Mouse (Mus musculus): ENCODE measurements around the gene Rad23a.

The Rad23a gene

GRCm38 (mm10) chr8:84814240-84814554 lies 26.3 kb downstream of the Rad23a start:
- no peak for DNase-seq (ENCODE audit: low read depth, low spot score)

DNA sequence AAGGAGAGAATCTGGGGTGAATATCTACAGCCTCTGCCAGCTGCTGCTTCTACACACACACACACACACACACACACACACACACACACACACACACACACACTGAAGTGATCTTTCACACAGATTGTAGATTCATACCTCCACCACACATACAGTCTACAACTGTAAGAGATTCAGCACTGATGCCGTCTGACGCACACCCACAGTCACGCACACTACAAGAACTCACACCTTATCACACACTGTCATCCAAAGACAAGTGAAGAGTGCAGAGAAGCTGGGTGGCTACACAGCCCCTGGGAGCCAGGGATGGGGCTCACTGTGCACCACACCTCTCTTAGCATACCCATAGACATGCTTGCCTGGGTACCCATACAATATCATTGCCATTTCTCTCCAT lies 26.6 kb downstream of the Rad23a start:
- no peak for DNase-seq (ENCODE audit: low read depth, low spot score)

DNA sequence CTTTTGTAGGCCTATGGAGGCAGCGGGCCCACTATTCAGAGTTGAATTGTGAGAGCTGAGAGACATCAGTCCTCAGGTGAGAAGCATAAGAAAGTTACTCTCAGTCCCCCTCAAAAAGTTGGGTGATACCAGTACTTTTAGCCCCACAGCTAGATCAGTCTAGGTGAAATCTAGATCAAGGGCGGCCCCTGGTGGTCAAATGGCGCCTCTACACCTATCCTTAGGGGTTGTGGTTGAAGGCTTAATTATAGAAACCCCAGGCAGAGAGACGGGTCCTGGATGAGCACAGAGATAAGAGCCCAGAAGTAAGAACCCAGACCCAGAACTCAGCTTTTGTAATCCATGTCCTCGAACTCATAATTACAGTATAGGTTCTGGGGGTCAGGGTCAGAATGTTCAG lies 27.4 kb downstream of the Rad23a start:
- DNase-seq (ENCODE audit: low read depth, low spot score), result no peak

DNA sequence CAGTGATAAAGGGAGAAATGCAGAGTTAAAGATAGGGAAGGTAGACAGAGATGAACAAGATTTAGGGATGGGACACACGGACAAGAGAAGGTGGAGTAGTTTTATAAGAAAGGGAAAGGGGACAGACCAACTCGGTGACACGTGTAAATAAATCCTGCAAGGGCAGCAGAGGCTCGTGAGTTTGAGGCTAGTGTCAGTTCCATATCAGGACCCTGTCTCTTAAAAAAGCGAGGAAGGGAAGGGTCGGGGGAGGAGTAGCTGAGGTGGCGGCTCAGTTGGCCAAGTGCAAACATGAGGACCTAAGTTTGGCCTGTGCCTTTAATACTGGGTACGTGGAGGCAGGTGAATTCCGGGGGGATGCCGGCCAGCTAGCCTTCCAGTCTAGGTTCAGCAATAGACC lies 29.2 kb downstream of the Rad23a start:
- no peak for DNase-seq (ENCODE audit: low read depth, low spot score)

- DNase-seq (ENCODE audit: low read depth, low spot score), result no peak
These were observed 29.6 kb downstream of the Rad23a start for GRCm38 (mm10) chr8:84810896-84811295.

DNA sequence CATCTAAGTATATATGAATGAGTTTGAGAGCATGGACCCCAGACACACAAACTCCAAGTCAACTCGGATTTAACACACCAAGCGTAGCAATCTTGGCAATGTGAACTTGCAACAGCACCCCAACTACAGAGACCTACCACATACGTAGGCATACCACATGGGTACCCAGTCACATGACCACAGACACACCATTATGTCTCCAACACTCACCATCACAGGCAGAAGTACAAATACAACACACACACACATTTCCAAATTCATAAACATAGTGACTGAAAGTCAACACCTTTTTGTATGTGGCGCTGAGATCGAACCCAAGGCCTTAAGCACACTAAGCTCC lies 30.6 kb downstream of the Rad23a start:
- DNase-seq (ENCODE audit: low read depth, low spot score), result no peak

DNA sequence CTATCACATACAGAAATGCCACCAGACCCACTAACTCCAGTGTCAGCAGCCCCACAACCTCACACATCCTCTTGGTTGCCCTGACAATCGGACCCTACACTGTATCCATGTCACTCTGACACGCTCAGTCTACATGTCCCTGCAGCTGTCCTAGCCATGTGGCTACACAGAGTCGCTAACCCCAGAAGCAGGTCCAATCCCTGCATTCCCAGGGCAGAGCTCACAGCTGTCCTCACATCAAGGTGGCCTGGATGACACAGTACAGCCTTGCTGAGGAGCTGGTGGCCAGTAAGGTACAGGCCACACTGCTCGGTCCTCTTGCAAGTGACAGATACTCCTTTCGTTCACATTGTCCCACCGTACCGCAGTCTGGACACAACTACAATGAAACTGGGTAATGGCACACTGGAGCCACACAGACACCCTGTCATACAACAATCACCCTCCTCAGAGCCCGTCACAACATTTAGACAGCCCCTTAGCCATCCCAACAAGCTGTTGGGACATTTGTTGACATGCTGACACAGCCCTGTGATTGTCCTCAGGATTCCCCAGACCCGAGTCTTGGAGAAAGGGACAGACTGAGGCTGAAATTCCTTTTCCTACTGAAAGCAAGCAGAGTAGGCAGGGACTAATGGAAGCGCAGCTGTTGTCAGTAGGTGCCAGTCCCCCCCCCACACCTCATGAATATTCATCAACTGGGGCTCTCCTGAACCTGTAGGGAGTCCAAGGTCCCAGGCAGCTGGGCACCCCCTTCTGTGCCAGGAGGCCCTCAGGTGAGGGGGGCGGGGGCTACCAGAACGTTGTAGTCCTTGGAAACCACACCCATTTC lies 31.1 kb downstream of the Rad23a start:
- DNase-seq (ENCODE audit: low read depth, low spot score), result no peak

GRCm38 (mm10) chr8:84806031-84806430 lies 34.4 kb downstream of the Rad23a start:
- DNase-seq (ENCODE audit: low read depth, low spot score), result no peak

DNA sequence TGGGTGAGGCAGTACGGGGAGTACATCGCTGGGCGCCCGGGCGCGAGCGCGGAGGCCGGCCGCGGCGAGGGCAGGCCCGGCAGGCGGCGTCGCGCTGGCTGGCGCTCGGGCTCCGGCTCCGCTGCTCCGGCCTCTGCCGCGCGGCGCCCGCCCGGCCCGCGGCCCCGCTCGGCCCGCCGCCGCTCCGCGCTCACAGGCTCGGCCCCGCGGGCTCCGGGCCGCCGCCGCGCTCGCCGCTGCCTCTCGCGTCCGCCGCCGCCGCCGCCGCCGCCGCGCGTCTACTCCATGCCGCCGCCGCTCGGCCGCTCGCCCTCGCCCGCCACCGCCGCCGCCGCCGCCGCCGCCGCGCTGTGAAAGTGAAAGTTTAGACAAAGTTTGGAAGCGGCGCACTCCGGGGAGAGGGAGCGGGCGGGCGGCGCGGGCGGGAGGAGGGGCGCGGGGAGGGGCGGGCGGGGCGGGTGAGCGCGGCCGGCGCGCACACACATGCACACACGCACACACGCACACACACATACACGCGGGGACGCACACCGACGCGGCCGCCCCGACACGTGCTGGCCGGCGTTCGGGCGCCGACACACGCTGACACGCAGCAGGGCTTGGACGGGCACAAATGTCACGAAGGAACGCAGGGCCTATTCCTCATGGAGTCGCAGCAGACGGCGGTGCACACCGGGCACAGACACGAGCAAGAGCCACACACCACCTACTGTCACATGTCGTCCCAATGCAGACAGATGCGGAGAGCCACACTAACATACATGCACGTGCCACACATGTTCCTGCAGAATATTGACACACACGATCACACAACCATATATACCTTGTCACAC lies 40.2 kb downstream of the Rad23a start, which contains the start of gene Nfix:
Gene Nfix (minus strand): TSS at position 346 of the 833 bp plus-strand sequence.
- DNase-seq (ENCODE audit: low read depth, low spot score), result no peak

DNA sequence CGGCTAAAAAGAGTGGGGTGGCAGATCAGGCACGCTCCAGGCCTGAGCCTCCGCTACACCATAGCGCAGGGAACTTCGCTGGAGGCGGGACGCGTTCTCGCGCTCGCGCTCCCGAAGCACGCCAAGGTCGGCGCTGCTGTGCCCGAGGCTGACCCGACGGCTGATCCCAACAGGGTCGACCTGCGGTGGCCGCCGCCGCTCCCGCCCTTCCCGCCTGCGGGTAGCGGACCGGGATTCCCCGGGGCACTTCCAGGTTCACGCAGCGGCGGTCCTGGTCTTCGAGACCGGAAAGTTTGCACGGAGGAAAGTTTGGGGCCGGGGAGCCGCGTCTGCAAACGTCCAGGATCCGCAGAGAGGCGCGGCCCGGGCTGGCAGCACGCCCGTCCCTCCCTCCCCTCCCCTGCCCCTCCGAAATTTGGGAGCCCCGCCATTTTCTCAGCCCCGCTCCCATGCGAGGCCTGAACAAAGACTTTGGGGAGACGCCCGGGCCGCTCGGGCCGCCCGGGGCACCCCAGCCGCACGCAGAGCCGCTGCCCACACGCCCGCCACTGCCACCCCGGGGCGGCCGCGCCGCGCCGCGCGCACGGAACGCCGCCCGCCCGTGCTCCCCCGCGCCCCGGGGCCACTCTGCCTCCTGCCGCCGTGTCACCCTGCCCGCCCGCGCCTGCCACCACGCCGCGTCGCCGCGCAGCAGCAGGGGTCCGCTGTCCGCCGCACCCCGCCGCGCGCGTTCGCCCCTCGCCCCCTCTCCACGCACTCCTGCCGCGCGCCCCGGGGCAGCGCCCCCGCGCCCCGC lies 41.1 kb downstream of the Rad23a start:
- no peak for DNase-seq (ENCODE audit: low read depth, low spot score)

DNA sequence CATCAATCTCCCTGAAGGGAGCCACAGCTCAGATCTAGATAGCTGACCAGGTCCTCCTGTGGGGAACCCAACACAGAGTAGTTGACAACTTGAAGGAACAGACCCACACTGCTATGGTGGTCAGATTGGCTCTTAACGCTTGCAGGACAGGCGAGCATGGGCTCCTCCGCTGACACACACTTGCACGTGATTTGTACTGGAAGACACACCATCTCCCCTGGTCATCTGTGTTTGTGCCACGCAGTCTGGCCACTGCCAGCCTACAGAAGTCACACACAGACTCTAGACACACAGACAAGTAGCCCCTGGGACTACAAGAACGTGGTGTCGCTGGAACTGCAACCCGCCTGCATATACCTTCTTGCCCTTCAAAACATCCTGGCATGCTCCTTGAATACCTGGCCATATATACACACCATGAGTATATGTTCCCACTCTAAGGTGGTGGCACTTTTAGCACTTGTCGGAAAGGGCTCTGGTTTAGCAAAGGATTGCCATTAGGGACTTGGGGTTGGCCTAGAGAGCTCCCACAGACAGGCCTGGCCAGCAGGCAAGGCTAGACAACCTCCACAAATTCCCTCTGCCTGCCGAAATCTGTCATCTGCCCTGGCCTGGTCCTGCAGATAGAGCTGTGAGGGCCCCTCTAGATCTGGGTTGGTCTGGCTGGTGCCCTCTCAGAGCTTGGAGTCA lies 41.9 kb downstream of the Rad23a start:
- no peak for DNase-seq (ENCODE audit: low read depth, low spot score)

DNA sequence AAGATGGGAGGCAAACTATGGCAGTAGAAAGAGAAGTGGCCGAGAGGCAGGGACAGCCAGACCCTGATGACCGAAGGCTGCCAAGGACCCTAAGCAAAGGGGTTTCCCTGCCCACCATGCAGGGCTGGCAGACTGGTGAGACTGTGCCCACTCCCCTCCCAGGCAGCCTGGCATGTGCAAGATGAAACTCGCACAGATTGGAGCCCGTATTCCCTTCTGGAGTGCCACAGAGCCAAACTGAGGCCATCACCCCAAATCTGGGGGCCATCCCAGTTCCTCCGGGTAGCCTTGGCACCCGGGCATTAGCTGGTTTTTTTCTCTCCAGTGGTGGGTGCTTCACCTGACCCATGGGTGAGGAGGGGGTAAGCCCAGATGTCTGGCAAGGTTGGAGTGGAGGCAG lies 42.5 kb downstream of the Rad23a start:
- no peak for DNase-seq (ENCODE audit: low read depth, low spot score)

DNA sequence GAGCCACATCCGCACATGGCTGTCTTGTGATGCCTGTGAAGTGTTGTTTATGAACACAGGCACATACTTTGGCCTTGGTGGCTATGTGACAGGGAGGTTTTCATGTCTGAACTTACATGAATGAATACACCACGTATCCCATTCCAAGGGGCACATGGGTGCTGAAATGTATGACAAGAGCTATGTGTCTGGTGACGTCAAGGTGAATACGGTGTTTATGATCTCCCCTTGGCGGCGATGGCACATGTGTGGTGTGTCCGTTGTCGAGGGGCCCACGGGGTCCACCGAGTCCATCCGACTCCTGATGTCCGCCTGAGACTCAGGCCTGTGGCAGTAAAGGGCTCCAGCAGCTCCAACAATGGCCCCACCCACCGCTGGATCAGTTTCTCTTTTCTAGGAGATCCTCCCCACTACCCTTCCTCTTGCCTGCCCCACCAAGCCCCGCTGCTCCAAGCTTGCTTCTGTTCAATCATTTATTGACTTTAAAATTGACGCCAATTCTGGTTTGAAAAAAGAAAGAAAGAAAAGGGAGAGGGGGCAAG lies 43.1 kb downstream of the Rad23a start:
- DNase-seq (ENCODE audit: low read depth, low spot score), result no peak

DNA sequence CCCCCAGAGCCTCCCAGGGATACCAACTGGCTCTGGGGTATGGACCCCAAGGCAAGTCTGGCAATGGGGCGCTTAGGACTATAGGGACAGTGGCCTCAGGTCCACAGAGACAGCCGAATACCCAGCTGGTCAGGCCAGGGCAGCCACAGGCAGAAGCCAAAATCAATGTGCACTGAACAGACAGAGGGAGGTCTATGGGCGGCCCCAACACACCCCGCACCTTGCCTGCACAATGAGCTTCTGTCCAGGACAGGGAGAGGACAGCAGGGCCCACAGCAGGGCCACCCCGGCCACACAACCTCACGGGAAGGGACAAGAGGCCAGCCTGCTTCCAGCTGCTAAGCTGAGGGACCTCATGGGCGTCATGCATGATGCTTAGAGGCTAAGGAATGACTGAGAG lies 46.0 kb downstream of the Rad23a start:
- no peak for DNase-seq (ENCODE audit: low read depth, low spot score)

DNA sequence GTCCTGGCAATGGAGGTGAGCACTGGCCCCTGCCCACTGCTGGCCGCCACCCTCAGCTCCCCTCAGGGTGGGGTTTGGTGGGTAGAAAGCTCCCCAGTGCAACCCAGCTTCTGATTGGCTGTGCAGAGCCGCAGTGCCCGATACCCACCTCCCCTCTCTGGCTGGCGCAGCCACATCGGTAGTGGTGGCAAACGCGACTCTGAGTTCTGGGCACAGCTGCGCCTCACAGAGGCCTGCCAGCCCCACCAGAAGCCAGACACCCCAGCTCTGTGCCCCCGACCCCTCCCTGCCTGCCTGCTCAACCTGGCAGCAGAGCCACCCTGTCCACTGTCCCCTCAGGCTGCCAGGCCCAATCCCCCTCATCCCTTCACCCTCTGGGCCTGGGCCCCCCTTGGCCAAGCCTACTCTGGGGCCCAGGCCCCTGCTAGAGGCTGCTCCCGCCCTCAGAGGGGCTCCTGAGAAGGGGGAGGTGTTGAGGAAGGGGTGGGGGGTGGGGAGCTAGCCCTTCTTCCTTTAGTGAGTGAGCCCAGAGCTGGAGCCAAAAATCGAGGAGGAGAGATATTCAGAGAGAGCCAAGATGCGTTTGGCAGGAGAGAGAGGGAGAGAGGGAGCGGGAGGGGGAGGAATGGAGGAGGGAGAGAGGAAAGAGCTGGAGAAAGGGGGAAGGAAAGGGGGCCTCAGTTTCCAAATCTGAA lies 46.5 kb downstream of the Rad23a start:
- DNase-seq (ENCODE audit: low read depth, low spot score), result peak; percentile 87

- no peak for DNase-seq (ENCODE audit: low read depth, low spot score)
These were observed 47.3 kb downstream of the Rad23a start for GRCm38 (mm10) chr8:84793134-84793533.

GRCm38 (mm10) chr8:84792429-84792947 lies 48.0 kb downstream of the Rad23a start:
- DNase-seq (ENCODE audit: low read depth, low spot score), result no peak

DNA sequence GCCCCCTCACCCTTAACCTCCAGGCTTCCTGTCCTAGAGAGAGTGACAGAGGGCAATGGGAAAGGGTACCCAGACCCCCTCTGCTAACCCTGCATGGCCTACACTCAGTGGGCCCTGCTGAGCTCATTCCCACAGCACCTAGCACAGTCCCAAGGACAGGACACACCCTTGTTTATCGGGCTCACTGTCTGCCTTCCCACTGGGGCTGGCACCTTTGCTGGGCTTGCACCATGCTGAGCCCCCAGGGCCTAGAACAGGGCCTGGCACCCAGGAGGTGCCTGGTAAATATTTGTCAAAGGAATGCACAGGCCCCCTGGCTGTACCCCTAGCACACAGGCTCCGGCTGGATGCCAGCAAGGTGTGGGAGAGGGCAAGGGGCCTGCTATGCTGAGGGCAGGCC lies 49.9 kb downstream of the Rad23a start:
- DNase-seq (ENCODE audit: low read depth, low spot score), result no peak

DNA sequence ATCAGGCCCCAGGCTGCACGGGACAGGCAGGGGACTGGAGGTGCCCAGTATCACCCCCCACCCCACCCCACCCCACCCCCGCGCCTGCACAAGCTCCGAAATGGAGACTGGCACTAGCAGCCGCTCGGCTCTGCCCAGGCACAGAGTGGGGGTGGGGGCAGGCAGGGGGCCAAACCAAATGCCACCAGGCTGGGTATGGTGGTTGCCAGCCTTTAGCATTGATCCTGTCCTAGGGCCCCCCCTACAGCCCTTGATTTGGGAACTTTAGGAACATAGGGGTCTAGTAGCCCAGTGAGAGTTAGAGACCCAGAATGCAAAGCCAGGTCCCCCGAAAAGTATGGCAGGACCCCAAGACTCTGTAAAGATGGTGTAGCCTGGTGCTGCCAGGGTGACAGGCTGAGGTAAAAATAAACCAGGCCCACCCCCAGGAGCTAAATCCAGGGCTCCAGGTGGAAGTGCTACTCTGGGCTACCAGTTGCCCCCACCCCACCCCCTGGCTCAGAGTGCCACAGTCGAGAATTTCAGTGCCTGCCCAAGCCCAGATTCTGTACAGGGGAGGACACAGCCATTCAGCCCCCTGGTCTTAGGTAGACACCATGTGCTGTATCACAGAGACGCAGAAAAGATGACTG lies 50.5 kb downstream of the Rad23a start:
- DNase-seq (ENCODE audit: low read depth, low spot score), result no peak

- DNase-seq (ENCODE audit: low read depth, low spot score), result no peak
These were observed 51.1 kb downstream of the Rad23a start for GRCm38 (mm10) chr8:84789345-84789744.

All from telencephalon, adult 2 months (tissue).